Mouse (Mus musculus) kidney, adult 8-10 months (tissue): ENCODE data around the gene Klhl25.
"Not testable (repeated sequence)": the region's sequence is repeated elsewhere in the genome, so short reads cannot be mapped to it uniquely, and the experiment has no call there.

Source experiments
- DNase-seq, 2 experiments: peaks; one replicate each; pipeline ENCODE4 v3.0.0; 2022

Gene Klhl25

DNA sequence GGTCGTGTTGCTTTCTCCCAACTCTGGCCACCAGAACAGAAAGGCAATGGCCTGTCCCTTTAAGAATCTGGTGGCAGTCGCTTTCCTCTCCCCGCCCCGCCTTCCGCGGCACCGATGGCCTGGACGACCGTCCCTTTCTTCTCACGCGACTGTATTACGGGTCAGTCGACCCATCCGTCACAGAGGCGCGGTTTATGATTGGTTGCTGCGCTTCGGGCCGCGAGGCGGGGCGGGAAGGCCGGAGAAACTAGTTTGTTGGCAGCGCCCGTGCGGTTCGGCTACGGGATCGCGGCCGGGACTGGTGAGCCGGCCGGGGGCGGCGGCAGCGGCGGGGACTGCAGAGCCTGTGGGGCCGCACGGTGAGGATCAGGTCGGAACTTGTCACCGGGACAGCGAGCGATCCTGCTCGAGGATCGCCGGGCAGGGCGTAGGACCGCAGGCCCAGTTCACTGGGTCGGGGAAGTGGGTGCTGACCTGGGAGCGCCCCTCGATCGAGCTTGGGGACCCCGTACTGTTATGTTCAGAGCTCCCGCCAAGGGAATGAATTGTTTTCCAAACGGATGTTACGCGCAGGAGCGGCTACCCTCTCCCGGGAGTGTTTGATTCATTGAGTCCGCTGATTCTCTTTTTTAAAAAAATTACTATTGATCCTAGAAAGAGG, at the start of gene Klhl25:
Gene Klhl25 (plus strand): TSS at position 196 of the 661 bp plus-strand sequence.
- DNase-seq = peak; percentile 97 to 98

DNA sequence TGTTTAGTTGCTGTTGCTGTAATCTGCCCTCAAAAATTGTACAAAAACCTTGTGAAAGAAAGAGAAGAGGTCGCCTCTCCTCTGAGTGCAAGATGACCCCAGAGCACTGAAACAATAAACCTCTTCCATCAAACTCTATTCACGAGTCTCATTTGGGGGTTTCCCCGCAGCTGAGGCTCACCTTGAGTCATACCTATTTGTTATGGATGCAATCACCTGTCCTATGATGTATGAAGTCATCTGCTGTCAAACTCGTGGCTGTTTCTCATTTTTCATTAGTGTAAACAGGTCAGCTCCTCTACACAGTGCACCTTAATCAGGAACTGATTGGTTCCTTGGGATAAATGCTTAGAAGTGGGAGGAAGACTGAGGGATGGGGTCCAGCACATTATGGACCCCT, 47.6 kb upstream of the Klhl25 start:
- DNase-seq = no peak

GRCm38 (mm10) chr7:75801022-75801421, 47.1 kb upstream of the Klhl25 start:
- DNase-seq = no peak

- DNase-seq = no peak
These were observed 46.3 kb upstream of the Klhl25 start for GRCm38 (mm10) chr7:75801621-75802358.

GRCm38 (mm10) chr7:75802887-75803286, 45.2 kb upstream of the Klhl25 start:
- DNase-seq = no peak

GRCm38 (mm10) chr7:75806161-75806560, 41.9 kb upstream of the Klhl25 start:
- DNase-seq = no peak

DNA sequence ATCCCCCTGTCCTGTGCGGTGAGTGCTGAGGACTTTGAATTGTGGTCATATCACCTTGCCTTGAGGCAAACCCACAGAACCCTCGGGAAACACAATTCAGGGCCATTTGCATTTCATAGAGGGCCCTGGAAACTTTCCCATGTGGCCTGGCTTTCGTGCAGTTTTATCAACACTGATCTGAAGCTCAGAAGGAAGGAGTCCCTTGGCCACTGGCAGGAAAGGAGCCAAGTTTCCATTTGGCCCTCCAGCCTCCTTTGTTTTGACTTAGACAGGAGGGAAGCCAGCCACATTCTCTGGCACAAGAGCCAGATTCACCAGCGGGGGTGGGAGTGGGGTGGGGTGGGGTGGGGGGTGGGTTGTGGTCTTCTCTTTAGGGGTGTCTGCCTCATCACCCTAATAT, 41.4 kb upstream of the Klhl25 start:
- DNase-seq = peak; percentile 53 to 63

- peak; percentile 27 to 49 for DNase-seq
These were observed 40.4 kb upstream of the Klhl25 start for GRCm38 (mm10) chr7:75807460-75808304.

- DNase-seq = no peak
These were observed 27.4 kb upstream of the Klhl25 start for GRCm38 (mm10) chr7:75820687-75821086.

GRCm38 (mm10) chr7:75822087-75822668, 25.9 kb upstream of the Klhl25 start:
- DNase-seq = no peak

- DNase-seq = no peak
These were observed 25.0 kb upstream of the Klhl25 start for GRCm38 (mm10) chr7:75823071-75823470.

DNA sequence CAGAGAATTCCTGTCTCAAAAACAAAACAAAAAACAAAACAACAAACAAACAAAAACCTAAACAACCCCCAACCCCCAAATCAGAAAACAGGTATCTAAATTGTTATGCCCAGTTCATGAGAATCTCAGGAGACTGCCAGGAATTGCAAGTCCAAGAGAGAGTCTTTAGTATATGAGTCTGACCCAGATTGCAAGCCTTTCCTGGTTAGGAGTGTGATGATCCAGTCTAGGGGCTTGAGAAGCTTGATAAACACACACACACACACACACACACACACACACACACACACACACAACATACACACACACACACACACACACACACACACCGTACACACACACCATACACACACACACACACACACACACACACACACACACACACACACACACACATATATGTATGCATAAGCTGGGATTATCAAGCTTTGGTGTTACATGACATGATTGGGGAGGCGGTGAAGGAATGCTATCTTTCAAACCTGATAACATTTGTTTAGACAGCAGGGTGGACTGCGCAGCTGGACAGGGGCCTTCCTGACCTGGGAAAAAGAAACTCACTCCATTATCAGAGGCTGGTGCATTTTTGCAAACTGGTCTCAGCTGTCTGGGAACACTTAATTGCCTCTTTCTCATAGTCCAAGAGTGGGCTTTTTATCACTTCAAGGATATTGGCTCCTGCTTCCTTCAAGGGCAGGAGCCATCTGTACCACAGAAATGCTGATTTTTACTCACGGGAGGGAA, 21.6 kb upstream of the Klhl25 start:
- no peak for DNase-seq

- DNase-seq = no peak
These were observed 20.8 kb upstream of the Klhl25 start for GRCm38 (mm10) chr7:75827357-75827756.

DNA sequence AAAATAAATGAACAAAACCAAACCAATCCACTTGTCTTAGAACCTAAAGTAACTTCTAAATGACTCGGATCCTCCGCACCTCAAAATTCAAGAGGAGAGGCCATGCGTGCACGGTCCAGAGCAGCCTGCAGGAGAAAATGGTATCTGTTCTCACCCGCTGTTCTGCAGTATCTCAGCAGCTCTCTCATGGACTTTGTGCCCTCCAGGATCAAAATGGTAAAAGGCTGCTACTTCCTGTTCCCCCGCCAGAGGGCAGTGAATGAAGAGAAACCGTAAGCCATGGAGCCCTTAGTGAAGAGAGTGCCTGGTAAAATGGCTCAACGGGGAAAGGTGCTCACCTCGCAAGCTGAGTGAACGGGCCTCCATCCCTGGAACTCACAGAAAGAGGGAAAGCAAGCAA, 20.3 kb upstream of the Klhl25 start:
- DNase-seq = peak; percentile 54 to 82

DNA sequence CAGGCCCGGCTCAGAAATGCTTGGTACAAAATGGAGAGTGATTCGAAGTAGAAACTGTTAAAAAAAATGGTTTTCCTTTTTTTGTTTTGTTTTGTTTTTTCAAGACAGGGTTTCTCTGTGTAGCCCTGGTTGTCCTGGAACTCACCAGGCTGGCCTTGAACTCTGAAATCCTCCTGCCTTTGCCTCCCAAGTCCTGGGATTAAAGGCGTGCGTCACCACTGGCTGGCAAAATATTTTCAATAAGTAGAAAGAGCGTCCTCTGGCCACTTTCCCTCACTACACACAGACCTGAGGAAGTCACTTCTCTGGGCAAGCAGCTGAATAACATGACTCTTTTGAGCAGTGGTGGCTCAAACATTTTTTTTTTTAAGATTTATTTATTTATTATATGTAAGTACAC, 19.6 kb upstream of the Klhl25 start:
- DNase-seq = no peak

DNA sequence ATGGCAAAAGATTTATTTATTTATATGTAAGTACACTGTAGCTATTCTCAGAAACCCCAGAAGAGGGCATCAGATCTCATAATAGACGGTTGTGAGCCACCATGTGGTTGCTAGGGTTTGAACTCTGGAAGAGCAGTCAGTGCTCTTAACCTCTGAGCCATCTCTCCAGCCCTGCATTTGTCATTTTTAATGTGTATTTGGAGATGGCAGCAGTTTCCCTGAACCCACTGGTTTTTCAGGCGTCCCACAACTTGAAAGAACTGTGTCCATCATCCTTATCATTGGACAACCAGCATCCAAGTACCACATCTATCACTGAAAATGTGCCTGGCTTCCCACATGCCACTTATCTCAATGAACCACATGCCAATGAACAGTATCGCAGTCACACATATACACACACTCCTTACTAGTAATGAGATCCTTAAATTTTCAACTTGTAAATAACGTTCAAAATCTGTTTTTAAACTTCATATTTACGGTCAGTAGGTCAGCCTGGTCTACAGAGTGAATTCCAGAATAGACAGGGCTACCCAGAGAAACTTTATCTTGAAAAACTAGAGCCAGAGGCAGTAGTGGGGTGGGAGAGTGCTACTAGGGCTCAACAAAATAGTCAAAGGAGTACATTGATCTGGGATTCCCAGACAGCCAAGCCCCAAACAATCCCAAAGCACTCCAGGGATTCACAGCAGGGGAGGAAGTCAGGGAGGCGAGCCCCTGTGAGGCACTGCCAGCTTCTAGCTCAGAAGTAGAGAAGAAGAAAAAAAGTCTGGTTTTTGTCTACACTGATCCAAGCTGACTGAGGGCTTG, 17.7 kb upstream of the Klhl25 start:
- no peak for DNase-seq

GRCm38 (mm10) chr7:75833960-75834359, 14.2 kb upstream of the Klhl25 start:
- not testable (repeated sequence) for DNase-seq

DNA sequence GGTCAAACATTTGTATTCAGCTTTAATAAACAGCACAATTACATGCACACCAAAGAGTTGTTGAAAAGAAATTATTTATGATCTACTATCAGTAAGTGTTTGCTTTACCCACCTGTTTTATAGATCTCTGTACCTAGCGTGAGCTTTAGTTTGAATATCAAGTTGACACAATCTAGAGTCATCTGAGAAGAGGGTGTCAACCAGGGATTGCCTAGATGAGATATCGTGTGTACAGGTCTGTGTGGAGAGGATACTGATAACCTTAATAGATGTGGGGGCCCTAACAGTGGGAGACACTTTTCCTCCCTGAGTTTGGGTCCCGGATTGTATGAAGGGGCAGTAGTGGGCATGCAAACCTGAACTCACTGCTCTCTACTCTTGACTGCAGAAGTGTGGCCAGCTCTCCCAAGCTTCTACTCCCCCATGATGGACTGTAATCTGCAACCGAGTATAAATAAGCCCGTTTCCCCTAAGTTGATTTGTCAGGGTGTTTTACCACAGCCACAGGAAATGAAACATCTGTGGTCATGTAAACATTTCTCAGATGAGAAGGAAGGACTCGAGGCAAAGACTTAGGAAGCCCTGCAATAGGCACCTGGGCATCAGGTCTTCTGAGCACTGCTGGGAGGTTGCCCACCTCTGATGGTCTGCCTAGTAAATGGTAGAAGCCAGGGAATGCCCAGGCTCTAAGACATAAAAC, 13.0 kb upstream of the Klhl25 start:
- DNase-seq = not testable (repeated sequence)

DNA sequence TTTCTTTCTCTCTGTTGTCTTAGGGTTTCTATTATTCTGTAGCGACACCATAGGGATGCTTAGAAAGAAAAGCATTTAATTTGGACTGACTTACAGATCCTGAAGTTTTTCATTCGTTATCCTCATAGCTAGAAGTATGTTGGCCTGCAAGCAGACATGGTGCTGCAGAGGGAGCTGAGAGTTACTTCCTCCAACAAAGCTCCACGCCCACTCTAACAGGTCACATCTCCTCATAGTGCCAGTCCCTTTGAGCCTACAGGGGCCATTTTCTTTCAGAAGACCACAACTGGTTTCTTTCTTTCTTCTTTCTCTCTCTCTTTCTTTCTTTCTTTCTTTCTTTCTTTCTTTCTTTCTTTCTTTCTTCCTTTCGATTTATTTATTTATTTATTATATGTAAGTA, 8.0 kb upstream of the Klhl25 start:
- DNase-seq = no peak

GRCm38 (mm10) chr7:75842306-75842705, 5.8 kb upstream of the Klhl25 start:
- DNase-seq = no peak

- no peak for DNase-seq
These were observed 2.2 kb upstream of the Klhl25 start for GRCm38 (mm10) chr7:75845936-75846335.
